Mouse (Mus musculus): ENCODE results near the gene Camkmt.

GRCm38 (mm10) chr17:85507089-85507460, 416.7 kb downstream of the Camkmt start:
- TF ChIP-seq POLR2A (IDR thresholded peaks at IDR 0.05; ENCODE audit: borderline replicate concordance, extremely low read depth, insufficient read depth, insufficient read length, poor library complexity, severe bottlenecking) (no peak), CTCF (IDR thresholded peaks at IDR 0.05; ENCODE audit: borderline replicate concordance, extremely low read depth, insufficient read depth, insufficient read length) (no peak)

Measured in brain, embryonic 14.5 days (tissue).